Mouse (Mus musculus): ENCODE measurements around the gene Erv3. TPM values are rescaled to one million over a fixed set of nuclear protein-coding genes. Genes with fewer than 3 reads are reported as not detected.
A peak's percentile ranks its signal among the peaks of the same experiment; 100 is the strongest.

Erv3 gene
- polyA plus RNA-seq, 1 experiment from 2014 or later, result not detected

- Histone ChIP-seq H3K27ac (replicated peaks; ENCODE audit: low read depth, low read length) (no peak overlapping the region), H3K9ac (replicated peaks; ENCODE audit: low read length) (no peak overlapping the region), H3K27me3 (ENCODE audit: control insufficient read depth, insufficient read depth, low read length) (no peaks in the 10 kb centered on the region), H3K4me2 (ENCODE audit: low read length) (no peak overlapping the region), H3K4me1 (ENCODE audit: control insufficient read depth, insufficient read depth, low read length) (no peaks in the 10 kb centered on the region), H3K4me3 (replicated peaks; ENCODE audit: low read depth, low read length) (no peak overlapping the region), H3K9me3 (ENCODE audit: control insufficient read depth, low read length) (no peaks in the 10 kb centered on the region), H3K36me3 (ENCODE audit: control insufficient read depth, insufficient read depth, low read length) (no peaks in the 10 kb centered on the region)
- DNase-seq (no peak), ATAC-seq (ENCODE audit: low FRiP score, low TSS enrichment) (no peak)
- WGBS, result 93% methylated on average over 7 of the region's 7 CpGs
These were observed 17.2 kb upstream of the Erv3 start for GRCm38 (mm10) chr2:131876551-131877265.

DNA sequence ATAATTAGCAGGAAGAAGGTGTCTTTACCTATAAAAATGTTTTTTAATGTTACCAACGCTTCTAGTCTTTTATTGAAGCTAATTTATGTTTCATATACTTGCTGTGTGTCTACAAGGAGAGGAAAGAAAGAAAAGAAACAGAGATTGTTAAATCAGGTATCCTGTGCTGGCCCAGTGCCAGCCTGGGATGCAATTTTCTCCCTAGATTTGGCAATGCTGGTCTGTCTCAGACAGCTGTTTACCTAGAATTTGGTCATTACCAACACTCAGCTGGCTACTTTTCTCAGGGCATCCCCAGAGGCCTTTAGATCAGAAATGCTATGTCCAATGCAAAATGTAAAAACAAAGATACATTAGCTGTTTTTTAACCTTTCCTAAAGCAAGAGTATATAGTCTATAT, 13.8 kb upstream of the Erv3 start:
- WGBS, result 74% methylated on average over 1 of the region's 1 CpGs
- no peaks in the 10 kb centered on the region for H3K36me3 ChIP-seq (ENCODE audit: control insufficient read depth, insufficient read depth, low read length)
- no peak overlapping the region for H3K4me2 ChIP-seq (ENCODE audit: low read length)
- no peak overlapping the region for H3K27ac ChIP-seq (replicated peaks; ENCODE audit: low read depth, low read length)
- no peaks in the 10 kb centered on the region for H3K9me3 ChIP-seq (ENCODE audit: control insufficient read depth, low read length)
- DNase-seq (no peak), ATAC-seq (ENCODE audit: low FRiP score, low TSS enrichment) (no peak)
- no peak overlapping the region for H3K4me3 ChIP-seq (replicated peaks; ENCODE audit: low read depth, low read length)
- H3K4me1 ChIP-seq (ENCODE audit: control insufficient read depth, insufficient read depth, low read length), result no peaks in the 10 kb centered on the region
- H3K27me3 ChIP-seq (ENCODE audit: control insufficient read depth, insufficient read depth, low read length), result no peaks in the 10 kb centered on the region
- no peak overlapping the region for H3K9ac ChIP-seq (replicated peaks; ENCODE audit: low read length)

- Histone ChIP-seq H3K36me3 (ENCODE audit: control insufficient read depth, insufficient read depth, low read length) (no peaks in the 10 kb centered on the region), H3K9ac (replicated peaks; ENCODE audit: low read length) (no peak overlapping the region), H3K27ac (replicated peaks; ENCODE audit: low read depth, low read length) (no peak overlapping the region), H3K4me3 (replicated peaks; ENCODE audit: low read depth, low read length) (no peak overlapping the region), H3K27me3 (ENCODE audit: control insufficient read depth, insufficient read depth, low read length) (no peaks in the 10 kb centered on the region), H3K4me1 (ENCODE audit: control insufficient read depth, insufficient read depth, low read length) (no peaks in the 10 kb centered on the region), H3K4me2 (ENCODE audit: low read length) (no peak overlapping the region), H3K9me3 (ENCODE audit: control insufficient read depth, low read length) (no peaks in the 10 kb centered on the region)
- WGBS, result 94% methylated on average over 5 of the region's 5 CpGs
- ATAC-seq (ENCODE audit: low FRiP score, low TSS enrichment) (no peak), DNase-seq (no peak)
These were observed 9.4 kb upstream of the Erv3 start for GRCm38 (mm10) chr2:131868983-131869382.

DNA sequence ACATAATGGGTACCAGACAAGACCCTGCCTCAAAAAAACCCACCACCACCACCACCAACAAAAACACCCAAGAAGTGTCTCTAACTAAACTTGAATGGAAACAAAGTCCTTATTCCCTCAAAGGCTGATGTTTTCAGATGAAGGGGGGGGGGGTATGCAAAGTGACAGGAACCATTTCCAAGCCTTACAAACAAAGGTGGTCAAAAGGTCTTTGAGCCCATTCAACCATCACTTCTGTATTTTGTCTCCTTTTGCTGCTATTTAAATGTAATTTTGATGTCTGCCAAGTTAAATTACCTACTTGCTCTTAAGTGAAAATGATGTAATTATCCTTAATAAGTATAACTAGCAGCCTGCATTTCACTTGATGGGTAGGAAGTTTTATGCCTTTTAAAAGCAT, 7.1 kb upstream of the Erv3 start:
- Histone ChIP-seq H3K4me3 (replicated peaks; ENCODE audit: low read depth, low read length) (no peak overlapping the region), H3K4me1 (ENCODE audit: control insufficient read depth, insufficient read depth, low read length) (no peaks in the 10 kb centered on the region), H3K9ac (replicated peaks; ENCODE audit: low read length) (no peak overlapping the region), H3K9me3 (ENCODE audit: control insufficient read depth, low read length) (no peaks in the 10 kb centered on the region), H3K4me2 (ENCODE audit: low read length) (no peak overlapping the region), H3K27ac (replicated peaks; ENCODE audit: low read depth, low read length) (no peak overlapping the region), H3K27me3 (ENCODE audit: control insufficient read depth, insufficient read depth, low read length) (no peaks in the 10 kb centered on the region), H3K36me3 (ENCODE audit: control insufficient read depth, insufficient read depth, low read length) (no peaks in the 10 kb centered on the region)
- no peak for ATAC-seq (ENCODE audit: low FRiP score, low TSS enrichment)
- DNase-seq, result no peak

GRCm38 (mm10) chr2:131864262-131864796, 4.8 kb upstream of the Erv3 start:
- no peak overlapping the region for H3K27ac ChIP-seq (replicated peaks; ENCODE audit: low read depth, low read length)
- H3K4me2 ChIP-seq (ENCODE audit: low read length), result no peak overlapping the region
- no peaks in the 10 kb centered on the region for H3K36me3 ChIP-seq (ENCODE audit: control insufficient read depth, insufficient read depth, low read length)
- WGBS, result 93% methylated on average over 2 of the region's 2 CpGs
- no peaks in the 10 kb centered on the region for H3K4me1 ChIP-seq (ENCODE audit: control insufficient read depth, insufficient read depth, low read length)
- H3K4me3 ChIP-seq (replicated peaks; ENCODE audit: low read depth, low read length), result no peak overlapping the region
- H3K9ac ChIP-seq (replicated peaks; ENCODE audit: low read length), result no peak overlapping the region
- 0 out of 2 replicates have a peak, but pooled peaks cover 3% of the 10 kb centered on the region for H3K9me3 ChIP-seq (ENCODE audit: control insufficient read depth, low read length)
- H3K27me3 ChIP-seq (ENCODE audit: control insufficient read depth, insufficient read depth, low read length), result no peaks in the 10 kb centered on the region
- DNase-seq (no peak), ATAC-seq (ENCODE audit: low FRiP score, low TSS enrichment) (no peak)

DNA sequence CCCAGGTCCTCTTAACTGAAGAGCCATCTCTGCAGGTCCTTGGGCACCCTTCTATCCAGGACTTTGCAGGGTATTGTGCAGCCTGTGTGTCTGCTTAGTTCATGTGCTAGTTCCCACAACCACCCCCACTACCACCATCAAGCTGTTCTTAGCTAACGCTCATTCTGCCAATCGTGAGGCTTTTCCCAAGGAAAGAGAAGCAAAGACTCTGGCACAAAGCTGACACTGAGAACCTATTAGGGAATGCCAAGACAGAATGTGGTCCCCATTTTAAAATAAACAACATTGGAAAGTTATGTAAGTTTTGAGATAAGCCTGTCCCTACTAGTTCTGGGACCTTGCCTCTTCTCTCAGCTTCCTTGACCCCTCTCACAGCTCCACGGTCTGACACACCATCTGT, 3.9 kb upstream of the Erv3 start:
- 82% methylated on average over 3 of the region's 3 CpGs for WGBS
- no peak overlapping the region for H3K9ac ChIP-seq (replicated peaks; ENCODE audit: low read length)
- no peaks in the 10 kb centered on the region for H3K4me1 ChIP-seq (ENCODE audit: control insufficient read depth, insufficient read depth, low read length)
- no peak for ATAC-seq (ENCODE audit: low FRiP score, low TSS enrichment)
- H3K27ac ChIP-seq (replicated peaks; ENCODE audit: low read depth, low read length), result no peak overlapping the region
- no peak overlapping the region for H3K4me3 ChIP-seq (replicated peaks; ENCODE audit: low read depth, low read length)
- DNase-seq, result no peak
- no peaks in the 10 kb centered on the region for H3K27me3 ChIP-seq (ENCODE audit: control insufficient read depth, insufficient read depth, low read length)
- no peaks in the 10 kb centered on the region for H3K36me3 ChIP-seq (ENCODE audit: control insufficient read depth, insufficient read depth, low read length)
- no peak overlapping the region for H3K4me2 ChIP-seq (ENCODE audit: low read length)
- 0 out of 2 replicates have a peak, but pooled peaks cover 3% of the 10 kb centered on the region for H3K9me3 ChIP-seq (ENCODE audit: control insufficient read depth, low read length)

DNA sequence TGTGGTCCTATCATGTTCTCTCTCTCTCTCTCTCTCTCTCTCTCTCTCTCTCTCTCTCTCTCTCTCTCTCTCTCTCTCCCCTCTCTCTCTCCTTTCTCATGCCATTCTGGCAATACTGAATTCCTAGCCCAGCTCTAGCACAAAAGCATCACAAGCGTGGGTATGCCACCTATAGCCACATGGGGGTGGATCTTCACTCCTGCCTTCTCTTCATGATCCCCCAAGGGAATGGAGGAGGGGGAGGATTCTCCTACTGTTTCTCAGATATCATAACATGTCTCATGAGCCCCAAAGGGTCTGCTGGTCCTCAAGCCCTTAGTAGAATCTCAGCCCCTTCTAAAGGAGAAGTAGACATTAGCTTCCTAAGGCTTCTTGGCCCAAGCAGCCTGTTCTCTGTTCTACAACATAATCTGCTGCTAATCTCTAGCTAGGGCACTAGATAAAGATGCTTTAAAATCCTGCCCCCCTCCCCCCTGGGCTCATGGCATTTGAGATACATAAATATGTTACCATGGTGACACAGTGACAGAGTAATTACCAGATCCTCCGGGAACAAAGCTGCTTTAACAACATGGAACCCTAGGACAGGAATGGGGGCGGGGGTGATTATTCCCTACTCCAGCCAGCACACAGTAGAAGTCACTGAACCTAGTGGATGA, 3.2 kb upstream of the Erv3 start:
- Histone ChIP-seq H3K4me3 (replicated peaks; ENCODE audit: low read depth, low read length) (no peak overlapping the region), H3K27ac (replicated peaks; ENCODE audit: low read depth, low read length) (no peak overlapping the region), H3K9me3 (ENCODE audit: control insufficient read depth, low read length) (0 out of 2 replicates have a peak, but pooled peaks cover 3% of the 10 kb centered on the region), H3K27me3 (ENCODE audit: control insufficient read depth, insufficient read depth, low read length) (no peaks in the 10 kb centered on the region), H3K4me1 (ENCODE audit: control insufficient read depth, insufficient read depth, low read length) (no peaks in the 10 kb centered on the region), H3K4me2 (ENCODE audit: low read length) (no peak overlapping the region), H3K9ac (replicated peaks; ENCODE audit: low read length) (no peak overlapping the region), H3K36me3 (ENCODE audit: control insufficient read depth, insufficient read depth, low read length) (no peaks in the 10 kb centered on the region)
- peak; percentile 71 for DNase-seq
- WGBS, result 23% methylated on average over 3 of the region's 3 CpGs
- ATAC-seq (ENCODE audit: low FRiP score, low TSS enrichment), result peak; percentile 72

DNA sequence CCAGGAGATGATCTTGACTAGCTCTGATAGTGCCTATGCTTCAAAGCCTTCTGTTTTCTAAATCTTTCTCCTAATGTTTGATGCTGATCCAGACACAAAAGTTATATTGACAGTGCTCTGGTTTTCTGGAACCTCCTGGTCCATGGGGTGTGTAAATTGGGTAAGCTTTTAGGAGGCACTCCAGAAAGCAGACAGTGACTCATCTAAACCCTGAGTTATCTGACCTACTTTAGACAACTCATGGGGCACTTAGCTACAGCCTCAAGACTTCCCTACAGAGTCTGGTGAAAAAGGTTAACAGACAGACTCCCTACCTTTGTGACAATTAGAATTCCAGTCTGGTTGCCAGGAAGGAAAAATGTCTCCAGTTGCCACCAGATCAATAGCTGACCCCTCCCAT, 1.7 kb downstream of the Erv3 start:
- Histone ChIP-seq H3K4me1 (ENCODE audit: control insufficient read depth, insufficient read depth, low read length) (0 out of 2 replicates have a peak, but pooled peaks cover 4% of the 10 kb centered on the region), H3K9me3 (ENCODE audit: control insufficient read depth, low read length) (0 out of 2 replicates have a peak, but pooled peaks cover 3% of the 10 kb centered on the region), H3K4me3 (replicated peaks; ENCODE audit: low read depth, low read length) (no peak overlapping the region), H3K27me3 (ENCODE audit: control insufficient read depth, insufficient read depth, low read length) (no peaks in the 10 kb centered on the region), H3K36me3 (ENCODE audit: control insufficient read depth, insufficient read depth, low read length) (no peaks in the 10 kb centered on the region), H3K4me2 (ENCODE audit: low read length) (no peak overlapping the region), H3K27ac (replicated peaks; ENCODE audit: low read depth, low read length) (no peak overlapping the region), H3K9ac (replicated peaks; ENCODE audit: low read length) (no peak overlapping the region)
- DNase-seq (no peak), ATAC-seq (ENCODE audit: low FRiP score, low TSS enrichment) (no peak)

DNA sequence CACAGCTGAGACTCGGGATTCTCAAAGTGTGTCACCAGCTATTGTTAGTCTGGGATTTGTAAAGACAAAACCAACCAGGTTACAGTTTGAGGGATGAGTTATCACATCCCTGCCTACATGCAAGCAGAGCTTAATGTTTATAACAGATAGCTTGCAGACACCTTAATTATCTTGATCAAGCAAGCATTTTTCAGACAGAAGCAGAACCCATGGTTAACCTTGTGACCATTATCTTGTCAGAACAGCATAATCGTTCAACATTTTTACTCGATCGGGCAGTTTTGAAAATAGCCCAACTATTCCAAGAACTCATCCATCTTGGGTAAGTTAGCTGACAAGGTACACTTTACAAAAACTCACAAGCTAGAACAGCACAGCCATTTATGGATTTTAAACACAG, 5.8 kb downstream of the Erv3 start:
- Histone ChIP-seq H3K27me3 (ENCODE audit: control insufficient read depth, insufficient read depth, low read length) (no peaks in the 10 kb centered on the region), H3K36me3 (ENCODE audit: control insufficient read depth, insufficient read depth, low read length) (no peaks in the 10 kb centered on the region), H3K4me3 (replicated peaks; ENCODE audit: low read depth, low read length) (no peak overlapping the region), H3K9ac (replicated peaks; ENCODE audit: low read length) (no peak overlapping the region), H3K4me2 (ENCODE audit: low read length) (no peak overlapping the region), H3K27ac (replicated peaks; ENCODE audit: low read depth, low read length) (peak overlapping the region; percentile 26; the same call in 1 of the 2 replicates), H3K9me3 (ENCODE audit: control insufficient read depth, low read length) (no peaks in the 10 kb centered on the region), H3K4me1 (ENCODE audit: control insufficient read depth, insufficient read depth, low read length) (0 out of 2 replicates have a peak, but pooled peaks cover 4% of the 10 kb centered on the region)
- ATAC-seq (ENCODE audit: low FRiP score, low TSS enrichment) (no peak), DNase-seq (no peak)
- WGBS, result 74% methylated on average over 4 of the region's 4 CpGs
